Mouse (Mus musculus) kidney, postnatal 0 days (tissue): ENCODE data around the gene Egfl8. TPM values are rescaled to one million over a fixed set of nuclear protein-coding genes. Genes with fewer than 3 reads are reported as not detected.

ENCODE experiments used
- ATAC-seq: fragments of 200-750 bp; cut with Nextera tagmentation; replicated peaks from 2 replicates; pipeline ENCODE4 v1.8.0; 2017; ENCODE audit warnings: low read depth, moderate number of reproducible peaks, moderate TSS enrichment, moderate library complexity; ENCODE audit not compliant: low FRiP score
- DNase-seq: peaks from one replicate; pipeline ENCODE4 v3.0.0-alpha.2; 2016; ENCODE audit warnings: low spot score
- H3K27ac ChIP-seq: fragments of 300-500 bp; sonication (generic); 2 replicates; pipeline ENCODE4 v1.5.1; 2014; ENCODE audit warnings: mild to moderate bottlenecking
- H3K27me3 ChIP-seq: fragments of 300-500 bp; sonication (generic); 2 replicates; pipeline ENCODE4 v1.6.1; 2014; ENCODE audit warnings: low read length, mixed read lengths; ENCODE audit not compliant: insufficient read depth
- H3K36me3 ChIP-seq: fragments of 300-500 bp; sonication (generic); 2 replicates; pipeline ENCODE4 v1.6.1; 2014; ENCODE audit warnings: low read length, mixed read lengths; ENCODE audit not compliant: insufficient read depth
- H3K4me1 ChIP-seq: fragments of 300-500 bp; sonication (generic); replicated peaks from 2 replicates; pipeline ENCODE4 v1.6.1; 2014; ENCODE audit warnings: antibody characterized with exemption, low read length, mixed read lengths; ENCODE audit not compliant: insufficient read depth
- H3K4me2 ChIP-seq: fragments of 300-500 bp; sonication (generic); 2 replicates; pipeline ENCODE4 v1.6.1; 2014; ENCODE audit warnings: mild to moderate bottlenecking, low read length, moderate library complexity, mixed read lengths
- H3K4me3 ChIP-seq: fragments of 300-500 bp; sonication (generic); replicated peaks from 2 replicates; pipeline ENCODE4 v1.5.1; 2014; ENCODE audit warnings: low read depth, low read length
- H3K9ac ChIP-seq: fragments of 300-500 bp; sonication (generic); 2 replicates; pipeline ENCODE4 v1.6.1; 2014; ENCODE audit warnings: low read depth, low read length
- H3K9me3 ChIP-seq: fragments of 300-500 bp; sonication (generic); replicated peaks from 2 replicates; pipeline ENCODE4 v1.6.1; 2016; ENCODE audit warnings: low read length, inconsistent platforms, mixed read lengths
- CTCF ChIP-seq: IDR thresholded peaks from 2 replicates; pipeline ENCODE4 v1.5.1; 2016; ENCODE audit warnings: antibody characterized with exemption, low read depth, mild to moderate bottlenecking, moderate library complexity
- WGBS: fragments of 180-500 bp; shearing (Covaris S2); extraction: QIAGEN DNeasy Blood & Tissue Kit; methylation state at CpG from one replicate; pipeline ENCODE4 v1.1.7; 2014; 5-methylcytosine and 5-hydroxymethylcytosine counted together
- polyA plus RNA-seq: library from polyadenylated mRNA; unstranded; fragments of >200 nt; fragmentation: Nextera tagmentation; extraction: Ambion mirVana; gene quantifications from 2 replicates; pipeline ENCODE4 v1.2.1, GENCODE M21; 2015

Egfl8 gene
- polyA plus RNA-seq, 1 experiment from 2014 or later = 5.9 TPM

- Histone ChIP-seq H3K36me3 (peaks cover 7% of the 10 kb centered on the region; the same call in 1 of the 2 replicates), H3K27me3 (no peaks in the 10 kb centered on the region), H3K4me2 (peak overlapping the region; percentile 92), H3K9ac (peak overlapping the region; percentile 95), H3K4me1 (peaks cover 18% of the 10 kb centered on the region), H3K27ac (peak overlapping the region; percentile 89), H3K4me3 (peak overlapping the region; percentile 88), H3K9me3 (no peaks in the 10 kb centered on the region)
- no peak for TF ChIP-seq CTCF
- WGBS = under 1% methylated on average over 30 of the region's 30 CpGs
- ATAC-seq (peak; percentile 33), DNase-seq (peak; percentile 97)
Observed at GRCm38 (mm10) chr17:34605609-34606008, 10.2 kb downstream of the Egfl8 start.

GRCm38 (mm10) chr17:34604511-34605237, 11.1 kb downstream of the Egfl8 start:
- Histone ChIP-seq H3K4me3 (peak overlapping the region; percentile 88; the same call in 1 of the 2 replicates), H3K27me3 (no peaks in the 10 kb centered on the region), H3K36me3 (peaks cover 9% of the 10 kb centered on the region), H3K4me1 (peaks cover 18% of the 10 kb centered on the region), H3K27ac (peak overlapping the region; percentile 89), H3K9me3 (no peaks in the 10 kb centered on the region), H3K9ac (peak overlapping the region; percentile 31; the same call in 1 of the 2 replicates), H3K4me2 (peak overlapping the region; percentile 92)
- ATAC-seq = peak; percentile 0; the same call in 1 of the 2 replicates
- WGBS = 9% methylated on average over 24 of the region's 24 CpGs
- TF ChIP-seq CTCF = no peak
- DNase-seq = no peak

- Histone ChIP-seq H3K27ac (peak within 1 kb of the TSS; percentile 89), H3K4me3 (peak within 1 kb of the TSS; percentile 88), H3K27me3 (no peaks in the 10 kb centered on the region), H3K9me3 (no peaks in the 10 kb centered on the region), H3K4me1 (peaks cover 18% of the 10 kb centered on the region), H3K9ac (peak within 1 kb of the TSS; percentile 71), H3K36me3 (peaks cover 9% of the 10 kb centered on the region), H3K4me2 (peak within 1 kb of the TSS; percentile 92)
- no peak for TF ChIP-seq CTCF
- ATAC-seq = peak; percentile 88
- under 1% methylated on average over 35 of the region's 35 CpGs for WGBS
- DNase-seq = peak; percentile 99
Observed at GRCm38 (mm10) chr17:34604061-34604508, 11.7 kb downstream of the Egfl8 start, which contains the start of gene Agpat1. Agpat1 (plus strand) TSS chr17:34604262.

GRCm38 (mm10) chr17:34603375-34604060, 12.3 kb downstream of the Egfl8 start, which contains the start of gene Rnf5:
Rnf5 (minus strand) TSS chr17:34603690.
- Histone ChIP-seq H3K4me2 (peak within 1 kb of the TSS; percentile 92), H3K36me3 (peaks cover 9% of the 10 kb centered on the region), H3K9me3 (no peaks in the 10 kb centered on the region), H3K27ac (peak within 1 kb of the TSS; percentile 89), H3K4me3 (peak within 1 kb of the TSS; percentile 49), H3K4me1 (peaks cover 17% of the 10 kb centered on the region), H3K9ac (peak within 1 kb of the TSS; percentile 71), H3K27me3 (no peaks in the 10 kb centered on the region)
- DNase-seq (peak; percentile 100), ATAC-seq (peak; percentile 93)
- no peak for TF ChIP-seq CTCF
- WGBS = under 1% methylated on average over 30 of the region's 30 CpGs

- ATAC-seq = no peak
- H3K36me3 ChIP-seq = peaks cover 9% of the 10 kb centered on the region
- TF ChIP-seq CTCF = no peak
- peaks cover 20% of the 10 kb centered on the region for H3K4me1 ChIP-seq
- H3K9me3 ChIP-seq = no peaks in the 10 kb centered on the region
- no peak for DNase-seq
- H3K27me3 ChIP-seq = no peaks in the 10 kb centered on the region
- H3K4me2 ChIP-seq = peak overlapping the region; percentile 84
- no peak overlapping the region for H3K9ac ChIP-seq
- H3K4me3 ChIP-seq = no peak overlapping the region
- WGBS = 89% methylated on average over 12 of the region's 12 CpGs
- H3K27ac ChIP-seq = no peak overlapping the region
Observed at GRCm38 (mm10) chr17:34601796-34602195, 14.0 kb downstream of the Egfl8 start.

- no peak for TF ChIP-seq CTCF
- H3K27ac ChIP-seq = no peak overlapping the region
- no peak for ATAC-seq
Observed at GRCm38 (mm10) chr17:34599891-34600290, 15.9 kb downstream of the Egfl8 start.

More at GRCm38 (mm10) chr17:34599891-34600290, 15.9 kb downstream of the Egfl8 start:
- DNase-seq = no peak
- Histone ChIP-seq H3K4me3 (no peak overlapping the region), H3K4me2 (no peak overlapping the region), H3K36me3 (peaks cover 12% of the 10 kb centered on the region), H3K9ac (no peak overlapping the region), H3K4me1 (peaks cover 15% of the 10 kb centered on the region), H3K27me3 (no peaks in the 10 kb centered on the region), H3K9me3 (no peaks in the 10 kb centered on the region)
- 83% methylated on average over 9 of the region's 9 CpGs for WGBS
